Mouse (Mus musculus): ENCODE measurements around the gene Trim25.

GRCm38 (mm10) chr11:89007582-89007981, 8.4 kb downstream of the Trim25 start:
- TF ChIP-seq EP300 (IDR thresholded peaks at IDR 0.05) (no peak), CTCF (IDR thresholded peaks at IDR 0.05) (no peak)

Measured in lung, postnatal 0 days (tissue).